Mouse (Mus musculus): ENCODE results near the gene Ndufa8.
A peak's percentile ranks its signal among the peaks of the same experiment; 100 is the strongest.

The Ndufa8 gene

GRCm38 (mm10) chr2:36048748-36049566 lies at the start of gene Ndufa8, which contains the start of gene Morn5:
Ndufa8 (minus strand) TSS chr2:36049406.
Morn5 (plus strand) TSS chr2:36049458.
- DNase-seq (ENCODE audit: low spot score in 2 of 2): peak; percentile 97

DNA sequence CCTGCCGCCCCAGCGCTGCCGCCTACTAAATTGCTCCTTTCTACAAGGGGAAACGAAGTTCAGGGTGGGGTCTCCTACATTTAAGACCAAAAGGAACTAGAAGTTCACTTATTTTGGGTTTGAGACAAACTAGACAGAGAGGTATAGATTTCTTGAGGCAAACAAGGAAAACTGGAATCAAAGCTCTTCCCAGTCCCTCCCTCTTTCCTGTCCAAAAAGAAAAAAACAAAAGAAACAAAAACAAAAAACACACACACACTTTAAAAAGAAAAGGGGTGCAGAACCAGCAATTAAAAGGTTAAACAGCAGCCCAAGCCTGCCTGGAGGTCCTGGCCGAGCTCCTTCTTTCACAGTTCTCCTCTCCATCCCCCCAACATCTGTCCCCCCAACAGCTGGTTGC lies 48.8 kb upstream of the Ndufa8 start:
- DNase-seq (ENCODE audit: low spot score in 2 of 2): no peak

DNA sequence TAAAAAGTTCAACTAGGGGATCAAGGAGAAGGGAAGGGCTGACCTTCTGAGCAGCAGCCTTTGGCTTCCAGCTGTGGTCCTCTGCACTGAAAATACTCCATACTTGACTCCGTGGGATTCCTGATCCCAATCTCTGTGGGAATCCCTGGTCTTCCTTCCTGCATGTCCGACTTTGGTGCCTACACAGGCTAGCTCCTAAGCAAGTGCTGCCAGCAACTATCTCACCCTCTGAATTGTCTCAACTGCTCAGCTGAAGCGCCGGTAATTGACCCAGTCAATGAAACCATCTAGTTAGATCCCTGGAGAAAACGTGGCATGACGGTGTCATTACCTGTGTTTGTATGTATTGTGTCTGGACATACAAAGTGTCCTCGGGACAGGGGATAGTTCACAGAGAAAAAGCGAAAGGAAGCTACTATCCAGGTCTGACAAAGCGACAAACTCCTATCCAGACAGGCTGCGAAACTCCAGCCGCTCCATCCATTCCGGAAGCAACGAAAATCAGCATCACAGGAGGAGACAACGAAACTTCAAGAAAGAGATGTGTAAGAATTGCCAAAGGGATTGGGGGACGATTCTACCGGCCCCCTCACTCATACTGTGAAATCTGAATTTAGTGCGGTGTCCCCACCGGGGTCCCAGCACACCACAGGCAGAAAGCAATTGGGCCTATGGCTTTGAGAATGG lies 48.1 kb upstream of the Ndufa8 start:
- no peak for DNase-seq (ENCODE audit: low spot score in 2 of 2)

DNA sequence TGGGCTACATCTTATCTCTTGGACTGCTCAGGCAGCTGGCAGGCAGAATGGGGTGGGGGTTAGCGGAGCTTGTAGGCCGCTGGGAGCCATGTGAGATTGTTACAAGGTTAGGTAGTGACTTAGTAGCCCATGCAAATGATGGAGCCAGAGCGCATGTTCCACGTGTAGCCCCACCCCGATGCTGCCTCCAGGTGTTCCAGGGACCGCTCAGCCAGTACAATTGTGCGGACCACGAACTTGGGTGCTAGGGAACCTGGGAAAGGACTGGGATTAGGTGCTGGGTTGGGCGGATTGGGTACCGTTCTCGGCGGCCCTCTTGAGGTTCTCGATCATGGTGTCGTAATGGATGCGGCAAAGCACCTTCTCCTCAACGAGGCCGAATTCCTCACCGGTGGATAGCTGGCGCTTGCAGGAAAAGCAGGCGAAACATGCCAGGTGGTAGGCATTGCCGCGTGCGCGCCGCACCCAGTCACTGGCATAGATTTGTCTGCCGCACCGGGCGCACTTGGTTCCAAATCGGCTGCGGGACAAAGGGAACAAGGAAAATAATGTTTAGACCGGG lies 44.8 kb upstream of the Ndufa8 start:
- DNase-seq (ENCODE audit: low spot score in 2 of 2): no peak

DNA sequence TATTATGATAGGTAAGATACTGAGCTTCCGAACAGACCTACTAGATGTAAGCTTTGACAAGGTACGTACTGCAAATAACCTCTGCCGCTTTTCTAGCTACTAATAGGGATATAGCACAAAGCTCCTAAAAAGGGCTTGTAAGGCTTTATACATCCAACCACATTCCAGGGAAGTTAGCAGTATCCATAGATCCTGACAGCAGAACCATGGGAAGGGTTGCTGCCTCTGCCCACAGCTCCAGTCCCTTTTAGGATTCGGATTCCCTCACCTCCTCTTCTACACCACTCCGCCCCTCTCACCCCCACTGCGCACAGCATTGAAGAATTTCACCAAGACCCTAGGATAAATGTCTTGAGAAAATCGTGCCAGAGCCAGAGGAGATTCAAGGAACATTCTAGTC lies 44.1 kb upstream of the Ndufa8 start:
- no peak for DNase-seq (ENCODE audit: low spot score in 2 of 2)

- DNase-seq (ENCODE audit: low spot score in 2 of 2): no peak
These were observed 43.5 kb upstream of the Ndufa8 start for GRCm38 (mm10) chr2:36092748-36093147.

- DNase-seq (ENCODE audit: low spot score in 2 of 2): peak in 1 of 2 experiments; percentile 45
These were observed 41.9 kb upstream of the Ndufa8 start for GRCm38 (mm10) chr2:36090853-36091741.

GRCm38 (mm10) chr2:36089190-36089589 lies 40.0 kb upstream of the Ndufa8 start:
- DNase-seq (ENCODE audit: low spot score in 2 of 2): no peak

DNA sequence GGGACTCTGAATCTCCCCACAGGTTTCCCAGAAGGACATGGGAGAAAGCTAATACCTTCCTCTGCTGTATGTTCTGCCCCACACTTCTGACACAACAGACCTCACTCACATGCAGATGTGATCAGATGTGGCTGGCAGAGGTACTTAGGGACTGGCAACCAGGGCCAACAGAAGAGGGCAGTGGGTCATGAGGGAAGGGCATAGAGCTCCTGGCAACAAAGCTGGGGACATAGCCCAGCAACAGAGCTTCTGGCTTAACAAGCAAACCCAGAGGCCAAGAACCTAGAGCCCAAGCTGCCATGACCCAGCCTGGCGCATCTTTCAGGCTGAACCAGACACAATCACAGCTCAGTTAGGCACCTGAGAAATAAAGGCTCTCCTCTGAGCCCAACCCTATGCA lies 35.8 kb upstream of the Ndufa8 start:
- DNase-seq (ENCODE audit: low spot score in 2 of 2): no peak

GRCm38 (mm10) chr2:36082802-36083580 lies 33.8 kb upstream of the Ndufa8 start:
- DNase-seq (ENCODE audit: low spot score in 2 of 2): no peak

DNA sequence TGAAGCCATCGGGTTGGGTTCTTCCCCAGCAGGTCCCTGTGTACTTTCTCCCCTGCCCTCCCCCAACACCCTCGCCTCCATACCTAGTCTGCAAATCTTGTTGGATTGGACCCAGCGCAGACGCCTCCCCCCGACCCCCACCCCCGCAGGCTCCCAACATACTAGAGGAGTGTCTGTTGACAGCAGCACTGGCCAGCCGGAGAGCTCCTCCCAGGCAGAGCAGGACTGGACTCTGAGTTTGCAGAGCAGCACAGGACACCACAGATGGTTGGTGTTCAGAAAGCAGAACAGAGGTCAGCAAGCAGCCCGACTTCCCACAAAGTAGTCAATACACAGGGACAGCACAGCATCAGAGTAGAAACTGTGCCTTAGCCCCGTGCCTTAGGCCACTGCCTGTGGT lies 32.2 kb upstream of the Ndufa8 start:
- no peak for DNase-seq (ENCODE audit: low spot score in 2 of 2)

DNA sequence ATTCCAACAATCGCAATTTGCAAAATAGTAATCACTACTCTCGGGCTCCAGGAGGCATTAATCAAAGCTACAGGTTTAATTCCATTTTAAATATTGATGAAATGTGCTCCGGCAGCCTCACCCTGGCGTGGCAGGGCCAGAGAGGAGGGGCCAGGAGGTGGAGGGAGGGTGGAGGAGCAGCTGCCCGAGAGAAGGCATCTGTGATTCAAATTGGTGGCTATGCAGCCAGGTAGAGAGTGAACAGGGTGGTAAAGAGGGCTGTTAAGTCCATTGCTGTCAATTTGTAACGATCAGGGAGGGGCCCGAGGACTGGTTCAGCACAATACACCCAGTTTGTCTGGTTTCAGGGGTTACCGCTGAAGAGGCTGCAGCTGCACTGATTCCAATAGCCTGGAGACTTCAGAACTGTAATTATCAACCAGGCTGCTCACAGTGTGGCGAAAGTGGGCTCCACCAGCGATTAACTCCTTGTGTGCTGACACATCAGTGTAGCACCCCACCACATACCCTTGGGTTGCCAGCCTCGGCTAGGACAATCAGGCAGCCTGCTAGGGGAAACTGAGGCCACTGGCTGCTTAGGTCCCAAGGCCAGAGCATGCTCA lies 28.1 kb upstream of the Ndufa8 start:
- no peak for DNase-seq (ENCODE audit: low spot score in 2 of 2)

- DNase-seq (ENCODE audit: low spot score in 2 of 2): no peak
These were observed 26.0 kb upstream of the Ndufa8 start for GRCm38 (mm10) chr2:36075210-36075609.

- no peak for DNase-seq (ENCODE audit: low spot score in 2 of 2)
These were observed 24.6 kb upstream of the Ndufa8 start for GRCm38 (mm10) chr2:36073781-36074180.

DNA sequence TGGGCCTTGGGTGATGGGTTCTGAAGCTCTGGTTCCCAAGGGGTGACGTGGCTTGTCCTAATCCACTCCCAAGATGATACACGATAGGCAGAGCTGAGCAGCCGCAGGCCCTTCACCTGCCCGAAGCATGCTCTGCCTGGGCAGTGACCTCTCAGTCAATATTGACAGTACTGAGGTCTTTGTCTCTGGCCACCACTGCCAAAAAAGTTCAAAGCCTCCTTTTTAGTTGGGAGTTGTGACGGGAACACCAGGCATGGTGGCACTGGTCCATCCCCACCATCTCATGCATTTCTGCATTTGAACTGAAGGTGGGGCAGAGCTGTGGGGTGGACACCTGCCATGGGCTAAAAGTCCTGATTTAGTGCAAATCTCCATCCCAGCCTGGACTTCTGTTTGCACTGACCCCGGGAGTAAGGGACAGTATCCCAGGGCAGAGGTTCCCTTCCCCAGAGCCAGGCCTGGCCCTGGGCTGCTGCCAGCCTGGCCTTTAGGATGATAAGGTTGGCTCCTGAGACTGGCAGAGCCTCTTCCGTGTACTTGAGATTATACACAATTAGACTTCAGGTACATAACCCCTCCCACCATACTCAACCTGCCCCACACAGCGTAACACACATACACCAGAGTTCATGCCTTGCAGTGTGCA lies 22.6 kb upstream of the Ndufa8 start:
- no peak for DNase-seq (ENCODE audit: low spot score in 2 of 2)

DNA sequence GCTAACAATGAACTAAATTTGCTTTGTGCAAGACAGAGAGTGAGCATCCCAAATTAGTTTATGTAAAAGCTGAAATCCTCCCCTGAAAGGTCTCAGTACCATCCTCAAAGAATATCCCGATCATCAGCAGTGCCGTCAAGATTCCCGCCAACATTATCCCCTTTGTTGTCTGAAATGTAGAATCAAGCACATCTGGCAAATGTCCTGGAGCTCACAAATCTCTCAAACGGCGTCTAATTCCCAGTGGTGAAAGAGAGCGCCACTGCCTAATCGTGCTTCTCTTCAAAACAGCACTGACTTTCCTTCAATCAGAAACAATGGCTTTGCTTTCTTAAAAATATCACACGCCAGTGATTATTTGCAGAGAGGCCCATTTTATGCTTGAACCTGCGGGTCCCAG lies 17.9 kb upstream of the Ndufa8 start:
- no peak for DNase-seq (ENCODE audit: low spot score in 2 of 2)

GRCm38 (mm10) chr2:36061409-36061808 lies 12.2 kb upstream of the Ndufa8 start:
- no peak for DNase-seq (ENCODE audit: low spot score in 2 of 2)

- no peak for DNase-seq (ENCODE audit: low spot score in 2 of 2)
These were observed 7.0 kb upstream of the Ndufa8 start for GRCm38 (mm10) chr2:36056248-36056647.

- DNase-seq (ENCODE audit: low spot score in 2 of 2): no peak
These were observed 4.0 kb upstream of the Ndufa8 start for GRCm38 (mm10) chr2:36053249-36053648.

GRCm38 (mm10) chr2:36049567-36049954 lies 355 bp upstream of the Ndufa8 start:
- no peak for DNase-seq (ENCODE audit: low spot score in 2 of 2)
